Mouse (Mus musculus) megakaryocyte progenitor cell, adult 5-6 weeks (primary cell): ENCODE results near the gene Ajuba. TPM values are rescaled to one million over a fixed set of nuclear protein-coding genes. Genes with fewer than 3 reads are reported as not detected.
A peak's percentile ranks its signal among the peaks of the same experiment; 100 is the strongest.

Experiments used
- ATAC-seq: replicated peaks from 2 replicates; pipeline ENCODE4 v1.8.0; 2016; ENCODE audit warnings: mild to moderate bottlenecking, moderate TSS enrichment, inconsistent platforms; ENCODE audit not compliant: poor library complexity
- total RNA-seq, 2 experiments: library from RNA; stranded (forward) in 1 of 2; stranded (reverse) in 1 of 2; fragments of 157-497, 149-512 nt in 1 of 2; fragments of 200-1000 nt in 1 of 2; gene quantifications; 2 replicates each; pipeline versions ENCODE4 v1.2.3 to v1.2.4; 2015 to 2017

The Ajuba gene
- total RNA-seq, 2 experiments from 2014 or later: 0.29 to 1.2 TPM

GRCm38 (mm10) chr14:54594055-54594454 lies 16.7 kb upstream of the Ajuba start:
- ATAC-seq: peak; percentile 59

- peak; percentile 86 for ATAC-seq
Measured at GRCm38 (mm10) chr14:54592319-54592934, 15.1 kb upstream of the Ajuba start.

- no peak for ATAC-seq
Measured at GRCm38 (mm10) chr14:54591056-54591455, 13.7 kb upstream of the Ajuba start.

GRCm38 (mm10) chr14:54583681-54584338 lies 6.5 kb upstream of the Ajuba start:
- peak; percentile 84 for ATAC-seq

- no peak for ATAC-seq
Measured at GRCm38 (mm10) chr14:54582536-54582935, 5.2 kb upstream of the Ajuba start.

GRCm38 (mm10) chr14:54579638-54580037 lies 2.3 kb upstream of the Ajuba start:
- ATAC-seq: 0 out of 2 replicates have a peak, but pooled peaks have one; percentile 30

- peak; percentile 79 for ATAC-seq
Measured at GRCm38 (mm10) chr14:54578063-54578462, 705 bp upstream of the Ajuba start.

GRCm38 (mm10) chr14:54576241-54577088 lies 893 bp downstream of the Ajuba start:
- no peak for ATAC-seq

GRCm38 (mm10) chr14:54575631-54576030 lies 1.7 kb downstream of the Ajuba start:
- ATAC-seq: no peak

- no peak for ATAC-seq
Measured at GRCm38 (mm10) chr14:54575031-54575430, 2.3 kb downstream of the Ajuba start.

GRCm38 (mm10) chr14:54574253-54574652 lies 3.1 kb downstream of the Ajuba start:
- no peak for ATAC-seq

GRCm38 (mm10) chr14:54572790-54573736 lies 4.3 kb downstream of the Ajuba start:
- ATAC-seq: no peak

- ATAC-seq: no peak
Measured at GRCm38 (mm10) chr14:54572122-54572521, 5.2 kb downstream of the Ajuba start.

GRCm38 (mm10) chr14:54569451-54570392 lies 7.6 kb downstream of the Ajuba start:
- no peak for ATAC-seq

GRCm38 (mm10) chr14:54568694-54569414 lies 8.5 kb downstream of the Ajuba start:
- peak; percentile 88 for ATAC-seq

GRCm38 (mm10) chr14:54560527-54561242 lies 16.7 kb downstream of the Ajuba start:
- no peak for ATAC-seq

GRCm38 (mm10) chr14:54557330-54557729 lies 20.0 kb downstream of the Ajuba start:
- ATAC-seq: no peak
